Mouse (Mus musculus): ENCODE data around the gene Ppa2.

GRCm38 (mm10) chr3:133405636-133406035 lies 95.7 kb downstream of the Ppa2 start:
- TF ChIP-seq CTCF (IDR thresholded peaks at IDR 0.05; ENCODE audit: extremely low read depth, insufficient read length, insufficient replicate concordance, low read depth, low read length): no peak
- TF ChIP-seq POLR2A (IDR thresholded peaks at IDR 0.05; ENCODE audit: low read depth, low read length): no peak

Data from small intestine, adult 2 months (tissue).